Mouse (Mus musculus): Measurements from ENCODE around the gene Dlg2.

Gene Dlg2

DNA sequence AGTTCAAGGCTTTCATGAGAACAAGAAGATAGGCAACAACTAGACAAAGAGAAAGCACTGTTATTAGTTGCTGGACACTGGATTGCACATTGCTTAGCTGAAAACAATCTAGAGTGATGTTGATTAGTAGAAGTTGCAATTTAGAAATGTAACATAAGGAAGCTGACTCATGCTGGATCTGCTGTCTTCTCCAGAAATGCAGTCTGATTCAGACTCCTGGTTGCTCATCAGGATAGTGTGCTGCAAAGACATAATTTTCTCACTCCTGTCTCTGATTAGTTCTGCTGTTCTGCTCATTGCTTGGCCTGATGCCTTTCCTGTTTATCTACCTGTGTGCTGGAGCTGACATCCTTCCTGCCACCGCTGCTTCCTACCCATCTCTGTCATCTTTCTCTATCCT, 1572.4 kb downstream of the Dlg2 start:
- DNase-seq (ENCODE audit: low spot score in 2 of 2): no peak

- DNase-seq (ENCODE audit: low spot score in 2 of 2): no peak
Measured at GRCm38 (mm10) chr7:92066851-92067250, 1590.4 kb downstream of the Dlg2 start.

GRCm38 (mm10) chr7:92087429-92087828, 1611.0 kb downstream of the Dlg2 start:
- DNase-seq (ENCODE audit: low spot score in 2 of 2): no peak

DNA sequence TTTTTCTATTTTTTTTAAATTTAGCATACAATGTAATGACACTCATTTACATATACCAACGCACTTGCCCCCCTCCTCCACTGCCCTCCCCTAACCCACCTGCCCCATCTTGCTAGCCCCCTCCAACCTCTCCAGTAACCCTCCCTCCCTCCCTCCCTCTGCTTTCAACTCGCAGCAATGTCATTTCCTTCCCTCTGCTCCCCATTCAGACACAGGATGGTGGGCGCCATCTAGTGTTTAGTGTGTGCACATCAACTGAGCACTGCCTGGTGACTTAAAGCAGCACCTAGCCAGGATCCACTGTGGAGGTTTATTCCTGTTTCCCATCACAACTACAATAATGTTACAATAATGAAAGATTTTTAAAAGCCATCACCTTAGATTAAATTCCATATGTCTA, 1617.4 kb downstream of the Dlg2 start:
- peak; percentile 5 to 31 for DNase-seq (ENCODE audit: low spot score in 2 of 2)

DNA sequence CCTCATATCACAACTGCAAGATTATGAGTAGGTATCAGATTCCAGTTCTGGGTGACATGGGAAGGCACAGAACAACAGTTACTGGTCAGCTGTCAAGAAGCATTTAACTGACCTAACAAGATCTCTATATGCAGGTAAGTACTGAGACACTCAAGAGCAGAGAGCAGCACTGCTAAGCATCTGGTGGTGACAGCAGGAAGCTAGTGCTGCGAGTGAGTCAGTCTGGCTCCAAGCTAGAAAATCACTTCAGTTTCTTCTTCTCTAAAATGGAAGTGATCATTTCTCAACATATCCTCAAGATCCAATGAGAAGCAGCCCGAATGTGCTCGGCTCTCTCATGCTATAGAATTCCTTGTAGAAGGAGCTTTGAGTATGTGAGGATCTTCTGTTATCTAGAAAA, 1618.7 kb downstream of the Dlg2 start:
- DNase-seq (ENCODE audit: low spot score in 2 of 2): no peak

- DNase-seq (ENCODE audit: low spot score in 2 of 2): no peak
Measured at GRCm38 (mm10) chr7:92100847-92101246, 1624.4 kb downstream of the Dlg2 start.

DNA sequence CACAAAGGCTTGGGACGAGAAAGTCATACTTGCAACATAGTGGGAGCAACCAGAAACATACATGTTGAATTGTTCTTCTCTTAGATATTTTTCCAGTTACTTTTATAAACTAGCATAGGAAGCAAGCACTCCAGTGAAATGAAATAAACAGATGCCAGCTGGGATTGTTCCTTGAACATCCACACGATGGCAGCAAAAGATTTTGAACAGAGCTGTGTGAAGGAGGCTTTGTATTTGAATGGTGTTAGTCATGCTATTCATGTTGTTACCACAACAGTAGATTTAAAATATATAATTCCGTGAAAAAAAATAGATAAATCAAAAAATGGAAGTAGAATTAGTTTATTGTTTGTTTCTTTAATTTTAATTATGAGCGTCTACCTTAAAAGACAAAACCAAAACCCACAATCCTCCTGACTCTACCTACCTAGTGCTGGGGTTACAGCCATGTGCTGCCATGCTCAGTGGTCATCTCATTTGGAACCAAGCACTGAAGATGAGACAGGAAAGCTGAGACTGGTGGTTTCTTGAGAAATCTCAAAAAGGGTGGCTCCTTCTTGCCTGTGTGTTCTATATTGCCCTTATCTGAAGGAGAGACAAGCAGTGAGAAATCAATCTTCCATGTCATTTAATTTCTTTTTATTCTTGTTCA, 1626.5 kb downstream of the Dlg2 start:
- peak in 1 of 2 experiments; percentile 8 for DNase-seq (ENCODE audit: low spot score in 2 of 2)

- no peak for DNase-seq (ENCODE audit: low spot score in 2 of 2)
Measured at GRCm38 (mm10) chr7:92105477-92105876, 1629.0 kb downstream of the Dlg2 start.

DNA sequence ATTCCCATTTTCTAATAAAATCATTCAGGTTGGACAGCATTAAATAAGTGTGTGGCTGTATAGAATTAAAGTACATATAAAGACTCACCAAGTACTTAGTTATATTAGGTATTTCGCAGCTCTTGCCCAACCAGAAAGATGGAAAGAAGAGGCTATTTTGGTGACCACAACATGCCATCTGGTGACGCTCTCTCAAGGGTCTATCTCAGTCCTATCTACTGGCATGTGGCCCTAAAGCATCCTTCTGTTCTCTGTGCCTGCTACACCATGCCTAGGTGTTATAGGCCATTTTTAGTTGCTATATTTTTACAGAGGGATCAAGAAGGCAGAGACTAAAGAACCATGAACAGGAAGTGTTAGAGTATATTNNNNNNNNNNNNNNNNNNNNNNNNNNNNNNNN, 1629.5 kb downstream of the Dlg2 start:
- DNase-seq (ENCODE audit: low spot score in 2 of 2): no peak

DNA sequence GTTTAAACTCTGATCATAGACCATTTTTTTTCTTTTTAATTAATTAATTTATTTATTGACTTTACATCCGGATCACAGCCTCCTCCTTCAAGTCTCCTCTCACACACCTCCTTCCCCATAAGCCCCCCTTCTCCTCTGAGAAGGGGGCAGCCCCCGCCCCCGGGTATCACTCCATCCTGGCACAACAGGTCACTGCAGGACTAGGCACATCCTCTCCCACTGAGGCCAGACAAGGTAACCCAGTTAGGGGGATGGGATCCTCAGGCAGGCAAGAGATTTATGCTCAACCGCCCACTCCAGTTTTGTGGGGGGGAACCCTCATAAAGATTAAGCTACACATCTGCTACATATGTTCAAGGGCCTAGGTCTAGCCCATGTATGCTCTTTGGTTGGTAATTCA, 1636.6 kb downstream of the Dlg2 start:
- DNase-seq (ENCODE audit: low spot score in 2 of 2): no peak

DNA sequence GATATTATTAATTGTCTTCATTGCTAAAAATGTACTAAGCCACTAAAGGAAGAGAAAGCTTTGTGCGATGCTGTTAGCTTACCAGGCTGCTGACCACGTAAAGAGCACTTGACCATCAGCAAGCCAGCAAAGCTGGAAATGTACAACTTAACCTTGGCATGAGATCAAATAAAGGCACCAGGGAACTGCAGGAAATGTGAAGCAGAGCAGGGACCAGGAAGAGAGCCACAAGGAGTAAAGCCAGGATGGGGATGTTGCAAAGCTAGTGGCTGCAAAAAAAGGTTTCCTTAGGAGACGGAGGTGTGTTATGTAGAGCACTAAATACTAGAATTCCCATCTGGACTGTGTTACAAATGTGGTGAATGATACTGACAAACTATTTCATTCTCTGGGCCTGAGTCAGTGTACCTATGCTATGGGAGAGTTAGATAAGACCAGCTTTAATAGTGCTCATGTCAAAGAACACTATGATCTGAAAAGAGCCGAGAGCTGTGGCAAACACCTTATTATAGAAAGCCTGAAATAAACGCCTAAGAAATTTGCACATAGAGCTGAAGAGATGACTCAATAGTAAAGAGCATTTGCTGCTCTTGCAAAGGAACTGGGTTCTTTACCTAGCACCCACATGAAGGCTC, 1638.9 kb downstream of the Dlg2 start:
- DNase-seq (ENCODE audit: low spot score in 2 of 2): no peak

- DNase-seq (ENCODE audit: low spot score in 2 of 2): no peak
Measured at GRCm38 (mm10) chr7:92123276-92123675, 1646.8 kb downstream of the Dlg2 start.

GRCm38 (mm10) chr7:92125886-92126285, 1649.4 kb downstream of the Dlg2 start:
- no peak for DNase-seq (ENCODE audit: low spot score in 2 of 2)

GRCm38 (mm10) chr7:92134301-92134700, 1657.8 kb downstream of the Dlg2 start:
- no peak for DNase-seq (ENCODE audit: low spot score in 2 of 2)

DNA sequence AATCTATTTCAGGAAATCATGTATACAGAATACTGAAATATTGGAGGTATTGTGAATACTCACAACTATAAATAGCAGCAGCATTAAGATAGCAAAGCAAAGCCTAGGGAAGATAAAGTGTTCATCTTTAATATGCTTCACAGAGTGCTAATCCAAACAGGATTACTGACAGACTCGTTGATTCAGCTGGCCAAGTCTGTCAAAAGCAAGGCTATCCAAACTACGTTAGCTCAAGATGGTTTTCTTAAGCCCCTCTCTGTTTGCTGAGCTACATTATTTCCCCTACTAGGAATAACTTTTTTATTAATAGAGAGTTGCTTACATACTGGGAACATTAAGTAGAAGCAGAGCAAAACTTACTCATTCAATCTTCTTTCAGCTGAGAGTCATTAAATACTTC, 1659.2 kb downstream of the Dlg2 start:
- DNase-seq (ENCODE audit: low spot score in 2 of 2): no peak

DNA sequence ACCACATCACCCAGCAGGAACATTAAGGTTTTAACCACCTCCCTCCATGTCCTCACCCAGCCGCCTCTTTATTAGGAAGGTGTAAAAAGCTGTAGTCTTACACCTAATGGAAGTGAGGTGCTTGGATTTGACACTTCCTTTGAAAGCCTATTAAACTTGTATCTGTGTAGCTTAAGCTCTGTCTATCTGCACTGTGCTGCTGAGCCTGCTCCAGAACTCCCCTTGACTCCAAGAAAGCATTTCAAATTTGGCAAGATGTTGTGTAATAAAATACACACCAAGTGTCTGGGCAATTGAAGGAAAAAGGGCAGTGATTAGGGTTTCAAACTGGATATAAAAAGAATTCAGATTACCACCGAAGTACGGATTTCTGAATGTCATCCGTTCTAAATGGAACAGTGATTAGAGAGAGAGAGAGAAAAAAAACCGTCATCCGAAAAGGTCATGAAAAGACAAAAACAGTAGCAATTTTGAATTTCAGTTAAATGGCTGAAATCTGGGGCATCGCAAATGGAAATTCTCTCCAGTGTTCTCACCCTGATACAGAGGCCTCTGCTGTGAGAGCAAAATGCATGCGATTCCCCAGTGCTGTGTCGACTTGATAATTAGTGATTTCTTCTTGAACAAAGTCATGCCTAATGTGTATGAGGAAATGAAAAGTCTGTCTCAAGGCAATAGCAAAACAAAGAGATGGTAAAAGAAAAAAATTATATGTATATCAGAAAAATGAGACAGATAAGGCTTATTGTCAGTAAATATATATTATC, 1663.8 kb downstream of the Dlg2 start:
- DNase-seq (ENCODE audit: low spot score in 2 of 2): no peak

DNA sequence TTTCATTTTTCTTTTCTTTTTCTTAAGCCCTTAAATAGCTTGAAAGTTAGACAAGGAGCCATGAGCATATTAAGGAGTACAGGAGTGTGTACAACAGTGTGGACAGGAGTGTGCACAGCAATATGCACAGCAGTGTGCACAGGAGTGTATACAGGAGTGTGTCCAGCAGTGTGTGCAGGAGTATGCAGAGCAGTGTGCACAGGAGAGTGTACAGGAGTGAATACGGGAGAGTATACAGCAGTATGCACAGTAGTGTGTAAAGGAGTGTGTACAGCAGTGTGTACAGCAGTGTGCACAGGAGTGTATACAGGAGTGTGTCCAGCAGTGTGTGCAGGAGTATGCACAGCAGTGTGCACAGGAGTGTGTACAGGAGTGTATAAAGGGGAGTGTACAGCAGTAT, 1671.0 kb downstream of the Dlg2 start:
- DNase-seq (ENCODE audit: low spot score in 2 of 2): no peak

DNA sequence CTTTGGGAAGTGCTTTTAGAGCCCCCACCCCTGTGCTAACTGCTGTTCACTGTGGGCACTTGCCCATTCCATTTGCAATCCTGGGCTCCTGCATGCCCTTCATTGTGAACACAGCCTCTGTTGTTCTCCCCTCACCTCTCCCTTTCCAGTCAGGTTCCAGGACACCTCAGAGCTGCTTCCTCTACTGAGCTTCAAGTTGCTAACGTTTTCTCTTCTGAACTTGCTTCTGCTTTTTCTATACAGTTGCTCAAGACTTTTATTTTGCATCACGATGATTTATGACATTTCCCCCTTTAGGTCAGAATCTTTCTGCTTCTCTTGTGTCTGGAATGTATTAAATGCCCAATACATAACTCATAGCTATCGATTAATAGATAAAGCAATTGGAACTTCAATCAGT, 1674.3 kb downstream of the Dlg2 start:
- no peak for DNase-seq (ENCODE audit: low spot score in 2 of 2)

DNA sequence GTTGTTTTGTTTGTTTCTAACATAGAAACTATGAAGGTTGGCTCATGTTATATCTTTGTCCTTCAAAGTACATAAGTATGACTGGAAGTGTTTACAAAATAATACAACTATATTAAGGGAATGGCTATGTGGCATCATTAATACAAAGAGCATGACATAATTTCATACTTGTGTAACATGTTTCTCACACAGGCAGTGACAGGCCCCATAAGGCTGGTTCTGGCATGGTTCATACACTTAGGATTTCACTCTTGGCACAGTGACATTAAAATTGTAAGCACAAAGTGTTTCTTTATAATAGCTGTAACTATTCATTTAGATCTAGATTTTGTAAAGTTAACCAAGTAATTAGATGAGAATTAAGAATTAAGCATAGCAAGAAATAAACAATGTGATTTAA, 1678.1 kb downstream of the Dlg2 start:
- no peak for DNase-seq (ENCODE audit: low spot score in 2 of 2)

GRCm38 (mm10) chr7:92163150-92163549, 1686.7 kb downstream of the Dlg2 start:
- no peak for DNase-seq (ENCODE audit: low spot score in 2 of 2)

GRCm38 (mm10) chr7:92164316-92164715, 1687.8 kb downstream of the Dlg2 start:
- DNase-seq (ENCODE audit: low spot score in 2 of 2): no peak

DNA sequence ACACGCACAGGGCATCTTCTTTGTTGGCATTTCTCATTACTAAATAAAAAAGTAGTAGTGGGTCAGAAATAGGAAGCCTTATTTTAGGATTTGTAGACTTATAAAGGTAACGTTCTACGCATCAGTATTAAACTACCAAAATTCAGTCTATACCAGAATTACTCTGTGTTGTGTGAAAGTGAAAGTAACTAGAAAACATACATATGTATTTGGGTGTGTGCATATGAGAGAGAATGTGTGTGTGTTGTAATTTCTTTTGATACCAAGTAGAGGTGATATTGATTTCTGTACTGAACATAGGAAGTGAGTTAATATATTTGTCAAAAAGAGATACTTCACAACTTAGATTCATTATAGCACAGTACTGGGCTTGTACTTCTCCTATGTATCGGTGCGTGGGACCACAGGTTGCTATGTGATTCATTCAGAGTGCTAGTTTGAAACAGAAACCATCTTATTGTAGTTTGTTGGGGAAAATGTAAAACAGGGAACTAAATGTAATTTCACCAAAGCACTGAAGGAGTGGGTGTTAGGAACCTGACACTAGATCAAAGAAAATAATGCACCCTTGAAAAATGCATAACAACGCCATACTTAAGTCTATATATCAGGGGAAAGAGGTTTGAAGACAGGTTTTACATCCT, 1688.5 kb downstream of the Dlg2 start:
- DNase-seq (ENCODE audit: low spot score in 2 of 2): no peak

- no peak for DNase-seq (ENCODE audit: low spot score in 2 of 2)
Measured at GRCm38 (mm10) chr7:92180029-92180428, 1703.6 kb downstream of the Dlg2 start.
